ENCODE assay signal across 12 mouse cellular contexts in the genomic region with DNA sequence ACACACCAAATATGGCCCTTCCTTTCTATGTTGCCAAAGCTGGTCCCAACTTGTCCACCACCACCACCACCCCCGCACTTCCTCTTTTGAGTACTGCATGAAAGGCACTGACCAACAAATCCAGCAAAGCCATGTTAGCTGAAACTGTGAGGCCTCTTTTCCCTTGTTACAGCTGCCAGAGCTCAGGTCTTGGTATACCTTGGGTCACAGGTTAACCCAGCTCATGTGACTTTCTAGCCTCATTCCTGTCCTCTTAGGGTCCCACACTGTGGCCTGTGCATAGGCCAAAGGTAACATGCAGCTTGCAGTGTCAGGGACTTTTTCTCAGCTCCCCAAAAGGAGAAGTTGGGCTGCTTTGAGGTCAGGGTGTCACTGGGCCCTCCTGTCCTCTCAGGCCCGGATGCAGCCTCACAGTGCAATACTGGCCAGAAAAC. TPM values are rescaled to one million over a fixed set of nuclear protein-coding genes. Genes with fewer than 3 reads are reported as not detected.
A peak's percentile ranks its signal among the peaks of the same experiment; 100 is the strongest.
DNase-seq lines count a peak whose midpoint lies in the region; ATAC-seq and TF ChIP-seq lines count a peak whose summit lies in the region.
"Had no signal": no experiment of that assay in that cellular context is flagged by ENCODE, and none has a peak within 500 bp of the region (broad histone marks: within the 10 kb centered on the region; RNA-seq: fewer than 3 reads in every experiment).

No protein-coding gene starts in this region.

- WGBS in heart, adult 2 months: 81% methylated on average over 2 of the region's 2 CpGs
- 88% methylated on average over 2 of the region's 2 CpGs for WGBS in heart, embryonic 12.5 days
- 69% methylated on average over 2 of the region's 2 CpGs for WGBS in lung, adult 2 months
- 92% methylated on average over 2 of the region's 2 CpGs for WGBS in embryonic facial prominence, embryonic 10.5 days

- ATAC-seq in heart, embryonic 12.5 days (ENCODE audit: insufficient number of reproducible peaks, low FRiP score): no peak
- peak; percentile 74 for ATAC-seq in monocyte, adult 5-6 weeks (replicated peaks; ENCODE audit: insufficient number of reproducible peaks, low FRiP score, low TSS enrichment, poor library complexity, severe bottlenecking)
- no peak for ATAC-seq in megakaryocyte-erythroid progenitor cell, adult 5-6 weeks (replicated peaks; ENCODE audit: low FRiP score, low TSS enrichment, poor library complexity, severe bottlenecking)

- H3K9me3 ChIP-seq in heart, embryonic 12.5 days (replicated peaks): no peaks in the 10 kb centered on the region
- no peaks in the 10 kb centered on the region for H3K9me3 ChIP-seq in embryonic facial prominence, embryonic 10.5 days
- H3K9me3 ChIP-seq: lung, embryonic 15.5 days had no signal

- intact Hi-C loops in heart, adult 2 months (cut with DNase I): no loop called here

- no peak overlapping the region for H3K4me3 ChIP-seq in heart, adult 2 months
- H3K4me3 ChIP-seq in heart, embryonic 12.5 days: no peak overlapping the region
- no peak overlapping the region for H3K4me3 ChIP-seq in lung, adult 2 months (replicated peaks; ENCODE audit: extremely low read depth, low read depth, low read length)
- H3K4me3 ChIP-seq in embryonic facial prominence, embryonic 10.5 days: no peak overlapping the region
- H3K4me3 ChIP-seq: lung, embryonic 15.5 days had no signal

- TF ChIP-seq EP300 in heart, adult 2 months (IDR thresholded peaks at IDR 0.05; ENCODE audit: insufficient read depth, low read depth, low read length): no peak

- no peak overlapping the region for H3K9ac ChIP-seq in heart, adult 2 months (ENCODE audit: low read depth, low read length)
- no peak overlapping the region for H3K9ac ChIP-seq in heart, embryonic 12.5 days
- H3K9ac ChIP-seq: lung, embryonic 15.5 days had no signal

- peaks cover 14% of the 10 kb centered on the region for H3K4me1 ChIP-seq in heart, adult 2 months (ENCODE audit: control insufficient read depth, insufficient read depth, low read length)
- H3K4me1 ChIP-seq in heart, embryonic 12.5 days (replicated peaks): peaks cover 13% of the 10 kb centered on the region
- H3K4me1 ChIP-seq in lung, adult 2 months (ENCODE audit: control insufficient read depth, insufficient read depth, low read length): no peaks in the 10 kb centered on the region
- no peaks in the 10 kb centered on the region for H3K4me1 ChIP-seq in embryonic facial prominence, embryonic 10.5 days
- H3K4me1 ChIP-seq: lung, embryonic 15.5 days had no signal

- peaks cover 5% of the 10 kb centered on the region for H3K79me2 ChIP-seq in heart, adult 2 months (replicated peaks; ENCODE audit: control insufficient read depth, insufficient read depth, low read length)

- peak in 1 of 2 experiments; percentile 67 for DNase-seq in heart, adult 2 months
- DNase-seq in lung, postnatal 36 days: peak; percentile 62
- DNase-seq in lung, adult 2 months: no peak
- DNase-seq in embryonic facial prominence, embryonic 10.5 days (ENCODE audit: low spot score): no peak
- DNase-seq in urinary bladder, postnatal 14 days (ENCODE audit: low spot score): no peak
- DNase-seq: adrenal gland, postnatal 25 days; cerebellum, adult 8-10 months; kidney, adult 11 months had no signal

- TF ChIP-seq CTCF in heart, adult 2 months (IDR thresholded peaks at IDR 0.05): no peak
- TF ChIP-seq CTCF in lung, adult 2 months (IDR thresholded peaks at IDR 0.05; ENCODE audit: insufficient read depth, low read length): no peak

- H3K4me2 ChIP-seq in heart, embryonic 12.5 days: no peak overlapping the region
- H3K4me2 ChIP-seq: lung, embryonic 15.5 days had no signal

- no peaks in the 10 kb centered on the region for H3K36me3 ChIP-seq in heart, adult 2 months (ENCODE audit: control insufficient read depth, insufficient read depth, low read length)
- peaks cover 63% of the 10 kb centered on the region for H3K36me3 ChIP-seq in heart, embryonic 12.5 days
- H3K36me3 ChIP-seq in embryonic facial prominence, embryonic 10.5 days (replicated peaks): peaks cover 77% of the 10 kb centered on the region

- no peak for TF ChIP-seq POLR2A in heart, adult 2 months (IDR thresholded peaks at IDR 0.05; ENCODE audit: insufficient read depth, low read depth, low read length)
- TF ChIP-seq POLR2A in lung, adult 2 months (IDR thresholded peaks at IDR 0.05; ENCODE audit: borderline replicate concordance, extremely low read depth, low read depth, low read length): no peak

- H3K27me3 ChIP-seq in heart, adult 2 months (ENCODE audit: control insufficient read depth, insufficient read depth, low read length): no peaks in the 10 kb centered on the region
- no peaks in the 10 kb centered on the region for H3K27me3 ChIP-seq in heart, embryonic 12.5 days (replicated peaks)
- no peaks in the 10 kb centered on the region for H3K27me3 ChIP-seq in embryonic facial prominence, embryonic 10.5 days (replicated peaks; ENCODE audit: low read depth, poor library complexity, severe bottlenecking)
- H3K27me3 ChIP-seq: lung, embryonic 15.5 days had no signal

- H3K27ac ChIP-seq in heart, adult 2 months: peak overlapping the region; percentile 64
- no peak overlapping the region for H3K27ac ChIP-seq in heart, embryonic 12.5 days (ENCODE audit: poor library complexity, severe bottlenecking)
- H3K27ac ChIP-seq in embryonic facial prominence, embryonic 10.5 days (replicated peaks): no peak overlapping the region
- H3K27ac ChIP-seq: lung, embryonic 15.5 days had no signal

RNA-seq across cellular contexts. Expression of a gene that starts 23.5 kb away (rescaled TPM):
- total RNA-seq in heart, adult 2 months (2021): 10 to 100 TPM; 24.2 to 29.0 TPM
- 11.9 and 12.1 TPM in 2 replicates for polyA plus RNA-seq in heart, adult 2 months (2012; rRNA removed)
- 131 and 132 TPM in 2 replicates for polyA plus RNA-seq in heart, embryonic 12.5 days (2016; fragmentation: Nextera tagmentation; extraction: Ambion mirVana)
- polyA plus RNA-seq in lung, adult 2 months (2012; rRNA removed): 6.4 and 9.8 TPM in 2 replicates
- total RNA-seq in monocyte, adult 5-6 weeks (2017): 45.5 to 77.0 TPM (median 73.5 TPM) in 3 replicates
- 62.9 and 66.3 TPM in 2 replicates for polyA plus RNA-seq in embryonic facial prominence, embryonic 10.5 days (2016; fragmentation: Nextera tagmentation; extraction: Ambion mirVana)
- total RNA-seq in megakaryocyte-erythroid progenitor cell, adult 5-6 weeks (2014; fragmentation: Nextera tagmentation): 22.9 and 30.6 TPM in 2 replicates
- total RNA-seq in megakaryocyte-erythroid progenitor cell, adult 5-6 weeks (2017): 44.1 and 47.5 TPM in 2 replicates

RNA-seq across cellular contexts. Expression of a gene that starts 23.7 kb away (rescaled TPM):
- total RNA-seq in heart, adult 2 months (2021): 10 to 100 TPM; 20.1 to 22.8 TPM
- 15.0 and 15.9 TPM in 2 replicates for polyA plus RNA-seq in heart, adult 2 months (2012; rRNA removed)
- polyA plus RNA-seq in heart, embryonic 12.5 days (2016; fragmentation: Nextera tagmentation; extraction: Ambion mirVana): 28.1 and 29.1 TPM in 2 replicates
- polyA plus RNA-seq in lung, adult 2 months (2012; rRNA removed): 32.7 and 37.6 TPM in 2 replicates
- 71.0 to 99.2 TPM (median 72.2 TPM) in 3 replicates for total RNA-seq in monocyte, adult 5-6 weeks (2017)
- 27.9 and 28.6 TPM in 2 replicates for polyA plus RNA-seq in embryonic facial prominence, embryonic 10.5 days (2016; fragmentation: Nextera tagmentation; extraction: Ambion mirVana)
- 32.9 and 33.2 TPM in 2 replicates for total RNA-seq in megakaryocyte-erythroid progenitor cell, adult 5-6 weeks (2014; fragmentation: Nextera tagmentation)
- total RNA-seq in megakaryocyte-erythroid progenitor cell, adult 5-6 weeks (2017): 17.6 and 20.4 TPM in 2 replicates
